Mouse (Mus musculus) liver, adult 2 months (tissue): ENCODE measurements around the gene Rorb. TPM values are rescaled to one million over a fixed set of nuclear protein-coding genes. Genes with fewer than 3 reads are reported as not detected.

Source experiments
- DNase-seq: peaks from one replicate; pipeline ENCODE4 v3.0.0-alpha.2; 2011; ENCODE audit warnings: low read depth, low spot score; ENCODE audit errors: extremely low read depth
- H3K27ac ChIP-seq: fragments of 200-500 bp; replicated peaks from 2 replicates; pipeline ENCODE4 v1.5.1; 2012; ENCODE audit warnings: low read depth, mild to moderate bottlenecking, control low read depth, inconsistent platforms, low read length; ENCODE audit not compliant: insufficient read depth
- H3K27me3 ChIP-seq: fragments of 200-500 bp; 2 replicates; pipeline ENCODE4 v1.6.1; 2012; ENCODE audit warnings: mild to moderate bottlenecking, moderate library complexity, low read length, inconsistent platforms; ENCODE audit not compliant: control insufficient read depth, insufficient read depth
- H3K36me3 ChIP-seq: fragments of 200-500 bp; 2 replicates; pipeline ENCODE4 v1.6.1; 2012; ENCODE audit warnings: low read length, inconsistent platforms; ENCODE audit not compliant: control insufficient read depth, insufficient read depth
- H3K4me1 ChIP-seq: fragments of 200-500 bp; 2 replicates; pipeline ENCODE4 v1.6.1; 2011; ENCODE audit warnings: low read length; ENCODE audit not compliant: control insufficient read depth, insufficient read depth
- H3K4me3 ChIP-seq: fragments of 200-500 bp; 2 replicates; pipeline ENCODE4 v1.5.1; 2011; ENCODE audit warnings: low read depth, mild to moderate bottlenecking, control low read depth, low read length, moderate library complexity; ENCODE audit not compliant: insufficient read depth
- H3K79me2 ChIP-seq: fragments of 200-500 bp; 2 replicates; pipeline ENCODE4 v1.6.1; 2012; ENCODE audit warnings: inconsistent platforms, mild to moderate bottlenecking, low read length, moderate library complexity; ENCODE audit not compliant: control insufficient read depth, insufficient read depth
- H3K9ac ChIP-seq: fragments of 200-500 bp; 2 replicates; pipeline ENCODE4 v1.6.1; 2012; ENCODE audit warnings: low read depth, mild to moderate bottlenecking, control low read depth, inconsistent platforms, low read length
- CTCF ChIP-seq: fragments of 200-500 bp; IDR thresholded peaks from 2 replicates; pipeline ENCODE4 v1.5.1; 2011; ENCODE audit warnings: low read depth, low read length, control low read depth
- POLR2A ChIP-seq: fragments of 200-500 bp; IDR thresholded peaks from 2 replicates; pipeline ENCODE4 v1.6.1; 2011; ENCODE audit warnings: low read length, control low read depth; ENCODE audit not compliant: insufficient read depth; ENCODE audit errors: extremely low read depth
- WGBS: fragments of 180-500 bp; shearing (Covaris S2); methylation state at CpG from one replicate; pipeline ENCODE4 v1.1.7; 2018; 5-methylcytosine and 5-hydroxymethylcytosine counted together
- polyA plus RNA-seq: library from polyadenylated mRNA; depleted of rRNA; stranded (reverse); fragments of >200 nt; gene quantifications from 2 replicates; pipeline ENCODE4 v1.2.3, GENCODE M21; 2012; rRNA removed
- total RNA-seq: library from RNA; depleted of rRNA; stranded (reverse); fragments of >200 nt; gene quantifications from 2 replicates; pipeline ENCODE4 v1.2.3, GENCODE M21; 2014; rRNA removed

The Rorb gene
- total RNA-seq (under 0.01 TPM in 1 of 2 replicates, not detected in the other), polyA plus RNA-seq (not detected in 2 replicates)

DNA sequence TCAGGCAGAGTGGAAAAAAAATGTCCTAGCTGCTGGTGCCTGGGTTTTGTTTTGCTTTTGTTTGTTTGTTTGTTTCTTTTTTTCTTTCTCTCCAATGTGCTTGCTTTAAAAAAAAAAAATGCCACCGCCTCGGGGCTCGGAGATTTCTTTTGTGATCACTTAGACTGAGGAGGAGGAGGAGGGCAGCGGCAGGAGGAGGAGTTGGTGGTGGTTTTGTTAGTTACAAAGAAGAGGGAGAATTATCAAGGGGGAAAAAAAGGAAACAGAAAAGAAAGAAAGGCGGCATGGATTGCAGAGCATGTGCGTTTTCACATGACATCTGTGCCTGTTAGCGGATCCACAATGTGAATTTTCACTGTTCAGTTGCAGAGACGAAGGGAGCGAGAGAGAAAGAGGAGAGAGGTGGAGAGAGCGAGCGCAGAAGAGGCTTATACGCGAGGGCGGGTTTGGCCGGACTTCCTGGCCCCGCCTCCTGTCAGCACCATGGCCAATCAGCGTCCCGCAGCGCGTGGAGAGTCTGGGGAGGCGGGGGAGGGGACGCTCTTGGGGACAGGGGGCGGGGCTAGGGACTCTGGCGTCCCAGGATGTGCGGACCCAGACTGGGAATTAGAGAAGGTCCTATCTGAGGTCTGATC lies at the start of gene Rorb:
Rorb (minus strand) TSS at position 404 of the 635 bp plus-strand sequence.
- Histone ChIP-seq H3K36me3 (no peaks in the 10 kb centered on the region), H3K4me3 (peak within 1 kb of the TSS; percentile 28), H3K27me3 (peaks cover 12% of the 10 kb centered on the region; the same call in 1 of the 2 replicates), H3K79me2 (no peaks in the 10 kb centered on the region), H3K9ac (no peak within 1 kb of the TSS), H3K4me1 (0 out of 2 replicates have a peak, but pooled peaks cover 6% of the 10 kb centered on the region), H3K27ac (no peak within 1 kb of the TSS)
- 1% methylated on average over 25 of the region's 25 CpGs for WGBS
- TF ChIP-seq POLR2A: no peak
- TF ChIP-seq CTCF: no peak
- DNase-seq: peak; percentile 49

DNA sequence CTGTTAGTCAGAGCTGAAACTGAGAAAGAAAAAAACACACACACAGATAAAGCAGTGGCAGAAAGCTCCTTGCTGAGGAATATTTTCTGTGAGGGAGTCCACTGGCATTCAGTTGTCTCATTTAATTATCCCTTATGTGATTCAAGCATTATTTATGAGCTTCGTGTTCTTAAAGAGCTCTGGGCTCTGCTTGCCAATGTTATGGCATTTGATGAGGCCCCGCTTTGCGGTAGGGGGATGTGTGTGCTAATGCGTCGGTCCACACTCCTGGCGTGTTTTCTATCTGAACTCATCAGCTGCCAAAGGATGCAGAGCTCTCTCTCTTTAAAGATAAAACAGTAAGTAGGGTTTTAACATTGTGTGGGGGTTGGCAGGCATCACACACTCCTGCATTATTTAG lies 37.9 kb upstream of the Rorb start:
- H3K9ac ChIP-seq: no peak overlapping the region
- H3K79me2 ChIP-seq: no peaks in the 10 kb centered on the region
- no peaks in the 10 kb centered on the region for H3K27me3 ChIP-seq
- DNase-seq: no peak
- no peak for TF ChIP-seq POLR2A
- no peak for TF ChIP-seq CTCF
- no peaks in the 10 kb centered on the region for H3K4me1 ChIP-seq
- no peaks in the 10 kb centered on the region for H3K36me3 ChIP-seq
- H3K4me3 ChIP-seq: no peak overlapping the region
- H3K27ac ChIP-seq: no peak overlapping the region
- 82% methylated on average over 6 of the region's 6 CpGs for WGBS

GRCm38 (mm10) chr19:19144447-19144846 lies 33.5 kb upstream of the Rorb start:
- Histone ChIP-seq H3K79me2 (no peaks in the 10 kb centered on the region), H3K27me3 (no peaks in the 10 kb centered on the region), H3K4me1 (no peaks in the 10 kb centered on the region), H3K4me3 (no peak overlapping the region), H3K9ac (no peak overlapping the region), H3K27ac (no peak overlapping the region), H3K36me3 (no peaks in the 10 kb centered on the region)
- TF ChIP-seq POLR2A (no peak), CTCF (no peak)
- WGBS: 71% methylated on average over 4 of the region's 4 CpGs
- DNase-seq: no peak

DNA sequence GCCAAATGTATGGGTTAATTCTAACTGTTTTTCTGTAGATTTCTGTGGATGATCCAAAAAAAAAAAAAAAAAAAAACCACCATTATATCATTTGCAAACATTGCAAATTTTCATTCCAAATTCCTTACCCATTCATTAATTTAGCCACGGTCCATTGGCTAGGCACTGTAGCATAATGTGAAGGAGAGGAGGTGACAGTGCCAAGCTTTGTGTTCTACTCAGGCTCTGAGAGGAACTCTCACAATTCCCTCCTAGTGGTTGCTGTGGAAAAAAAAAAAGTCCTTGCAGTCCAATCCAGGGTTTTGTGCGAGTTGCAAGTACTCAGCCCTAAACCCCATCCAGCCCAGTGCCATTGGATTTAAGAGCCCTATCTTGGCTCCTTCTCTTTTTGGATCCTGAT lies 25.9 kb upstream of the Rorb start:
- Histone ChIP-seq H3K79me2 (no peaks in the 10 kb centered on the region), H3K4me3 (no peak overlapping the region), H3K27ac (no peak overlapping the region), H3K36me3 (no peaks in the 10 kb centered on the region), H3K4me1 (no peaks in the 10 kb centered on the region), H3K9ac (no peak overlapping the region), H3K27me3 (no peaks in the 10 kb centered on the region)
- no peak for DNase-seq
- WGBS: 87% methylated on average over 2 of the region's 2 CpGs
- no peak for TF ChIP-seq CTCF

DNA sequence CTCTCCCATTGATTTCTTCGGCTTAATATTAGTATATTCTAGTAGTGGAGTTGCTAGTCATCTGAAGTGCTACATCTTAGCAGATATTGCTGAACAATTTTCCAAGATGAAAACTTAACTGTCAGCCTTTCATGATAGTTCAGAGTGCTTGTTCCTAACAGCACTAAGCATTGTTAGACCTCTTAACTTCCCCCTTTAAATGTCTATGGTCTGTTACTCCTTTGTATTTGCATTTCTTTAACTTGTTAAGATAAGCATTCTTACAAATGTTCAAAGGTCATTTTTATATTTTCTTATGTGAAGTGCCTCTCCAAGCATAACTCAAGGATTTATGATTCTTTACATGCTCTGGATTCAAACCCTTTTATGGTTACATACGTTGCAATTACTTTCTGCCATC lies 24.8 kb upstream of the Rorb start:
- Histone ChIP-seq H3K4me3 (no peak overlapping the region), H3K36me3 (no peaks in the 10 kb centered on the region), H3K9ac (no peak overlapping the region), H3K79me2 (no peaks in the 10 kb centered on the region), H3K27me3 (no peaks in the 10 kb centered on the region), H3K4me1 (no peaks in the 10 kb centered on the region), H3K27ac (no peak overlapping the region)
- DNase-seq: no peak
- WGBS: 80% methylated on average over 2 of the region's 2 CpGs
- TF ChIP-seq CTCF (no peak), POLR2A (no peak)

DNA sequence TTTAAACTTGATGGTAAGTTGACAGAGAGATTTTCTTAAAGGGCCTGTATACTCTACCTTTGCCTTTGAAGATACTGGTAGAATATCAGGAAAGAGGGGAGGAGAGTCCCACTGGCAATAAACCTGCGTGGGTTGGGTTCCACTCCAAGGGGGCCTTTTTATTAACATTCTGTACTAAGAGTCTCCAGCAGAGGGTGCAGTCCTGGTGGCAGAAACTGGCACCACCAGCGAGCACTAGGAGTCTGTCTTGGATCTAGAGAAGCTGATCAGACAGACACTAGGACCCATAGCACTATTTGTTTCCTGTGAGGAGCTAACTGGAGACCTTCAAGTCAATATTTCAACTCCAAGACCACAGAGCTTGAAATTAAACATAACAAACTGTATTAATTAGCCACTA lies 11.3 kb upstream of the Rorb start:
- TF ChIP-seq POLR2A: no peak
- TF ChIP-seq CTCF: no peak
- no peaks in the 10 kb centered on the region for H3K36me3 ChIP-seq
- WGBS: 42% methylated on average over 2 of the region's 2 CpGs
- no peaks in the 10 kb centered on the region for H3K4me1 ChIP-seq
- no peak overlapping the region for H3K4me3 ChIP-seq
- no peak for DNase-seq
- H3K27ac ChIP-seq: no peak overlapping the region
- no peaks in the 10 kb centered on the region for H3K27me3 ChIP-seq
- H3K9ac ChIP-seq: no peak overlapping the region
- H3K79me2 ChIP-seq: no peaks in the 10 kb centered on the region
